Mouse (Mus musculus): Measurements from ENCODE around the gene Prkch. TPM values are rescaled to one million over a fixed set of nuclear protein-coding genes. Genes with fewer than 3 reads are reported as not detected.

Prkch gene
- polyA plus RNA-seq, 1 experiment: 0.02 TPM

- TF ChIP-seq MAX (IDR thresholded peaks at IDR 0.05) (no peak), CEBPB (IDR thresholded peaks at IDR 0.05; ENCODE audit: low read depth) (no peak), CTCF (IDR thresholded peaks at IDR 0.05; ENCODE audit: control insufficient read depth, insufficient read depth, insufficient read length) (no peak), FOSL1 (IDR thresholded peaks at IDR 0.05; ENCODE audit: insufficient read depth, low read length, poor library complexity, severe bottlenecking) (no peak), USF1 (IDR thresholded peaks at IDR 0.05; ENCODE audit: low read depth) (no peak), MYOG (IDR thresholded peaks at IDR 0.05; ENCODE audit: control insufficient read depth, extremely low read depth, insufficient read length) (no peak), MYOD1 (IDR thresholded peaks at IDR 0.05; ENCODE audit: control insufficient read depth, insufficient read length, low read depth) (no peak)
These were observed 219.3 kb downstream of the Prkch start for GRCm38 (mm10) chr12:73803946-73804345.

GRCm38 (mm10) chr12:73805541-73805940 is 220.9 kb downstream of the Prkch start:
- Histone ChIP-seq H3ac (ENCODE audit: control insufficient read depth, insufficient read length, low read depth) (no peak overlapping the region), H3K4me3 (ENCODE audit: insufficient read depth, poor library complexity, severe bottlenecking) (no peak overlapping the region), H3K79me2 (ENCODE audit: control insufficient read depth, insufficient read depth) (no peaks in the 10 kb centered on the region), H3K79me3 (ENCODE audit: low read depth) (no peaks in the 10 kb centered on the region), H3K36me3 (ENCODE audit: control insufficient read depth, insufficient read depth) (no peaks in the 10 kb centered on the region), H3K27me3 (ENCODE audit: control insufficient read depth, insufficient read depth, insufficient read length) (no peaks in the 10 kb centered on the region)
- no peak for TF ChIP-seq MAX (IDR thresholded peaks at IDR 0.05)
- TF ChIP-seq FOSL1 (IDR thresholded peaks at IDR 0.05; ENCODE audit: insufficient read depth, low read length, poor library complexity, severe bottlenecking): no peak
- TF ChIP-seq MYOD1 (IDR thresholded peaks at IDR 0.05; ENCODE audit: control insufficient read depth, insufficient read length, low read depth): no peak
- no peak for TF ChIP-seq MYOG (IDR thresholded peaks at IDR 0.05; ENCODE audit: control insufficient read depth, extremely low read depth, insufficient read length)
- no peak for TF ChIP-seq CTCF (IDR thresholded peaks at IDR 0.05; ENCODE audit: control insufficient read depth, insufficient read depth, insufficient read length)
- TF ChIP-seq CEBPB (IDR thresholded peaks at IDR 0.05; ENCODE audit: low read depth): no peak
- TF ChIP-seq USF1 (IDR thresholded peaks at IDR 0.05; ENCODE audit: low read depth): no peak

More at GRCm38 (mm10) chr12:73803946-73804345, 219.3 kb downstream of the Prkch start:
- H3K79me2 ChIP-seq (ENCODE audit: control insufficient read depth, insufficient read depth): no peaks in the 10 kb centered on the region
- H3ac ChIP-seq (ENCODE audit: control insufficient read depth, insufficient read length, low read depth): no peak overlapping the region
- H3K79me3 ChIP-seq (ENCODE audit: low read depth): no peaks in the 10 kb centered on the region
- no peaks in the 10 kb centered on the region for H3K36me3 ChIP-seq (ENCODE audit: control insufficient read depth, insufficient read depth)
- no peak overlapping the region for H3K4me3 ChIP-seq (ENCODE audit: insufficient read depth, poor library complexity, severe bottlenecking)
- no peaks in the 10 kb centered on the region for H3K27me3 ChIP-seq (ENCODE audit: control insufficient read depth, insufficient read depth, insufficient read length)

GRCm38 (mm10) chr12:73806003-73806402 is 221.4 kb downstream of the Prkch start:
- no peaks in the 10 kb centered on the region for H3K27me3 ChIP-seq (ENCODE audit: control insufficient read depth, insufficient read depth, insufficient read length)
- TF ChIP-seq FOSL1 (IDR thresholded peaks at IDR 0.05; ENCODE audit: insufficient read depth, low read length, poor library complexity, severe bottlenecking): no peak
- no peak for TF ChIP-seq CTCF (IDR thresholded peaks at IDR 0.05; ENCODE audit: control insufficient read depth, insufficient read depth, insufficient read length)
- TF ChIP-seq MAX (IDR thresholded peaks at IDR 0.05): no peak
- TF ChIP-seq MYOD1 (IDR thresholded peaks at IDR 0.05; ENCODE audit: control insufficient read depth, insufficient read length, low read depth): no peak
- no peak for TF ChIP-seq CEBPB (IDR thresholded peaks at IDR 0.05; ENCODE audit: low read depth)
- H3K79me3 ChIP-seq (ENCODE audit: low read depth): no peaks in the 10 kb centered on the region
- no peak overlapping the region for H3K4me3 ChIP-seq (ENCODE audit: insufficient read depth, poor library complexity, severe bottlenecking)
- no peak overlapping the region for H3ac ChIP-seq (ENCODE audit: control insufficient read depth, insufficient read length, low read depth)
- H3K36me3 ChIP-seq (ENCODE audit: control insufficient read depth, insufficient read depth): no peaks in the 10 kb centered on the region
- no peaks in the 10 kb centered on the region for H3K79me2 ChIP-seq (ENCODE audit: control insufficient read depth, insufficient read depth)

GRCm38 (mm10) chr12:73807228-73807627 is 222.6 kb downstream of the Prkch start:
- no peak overlapping the region for H3ac ChIP-seq (ENCODE audit: control insufficient read depth, insufficient read length, low read depth)
- no peaks in the 10 kb centered on the region for H3K79me2 ChIP-seq (ENCODE audit: control insufficient read depth, insufficient read depth)
- H3K4me3 ChIP-seq (ENCODE audit: insufficient read depth, poor library complexity, severe bottlenecking): no peak overlapping the region
- no peak for TF ChIP-seq FOSL1 (IDR thresholded peaks at IDR 0.05; ENCODE audit: insufficient read depth, low read length, poor library complexity, severe bottlenecking)
- no peak for TF ChIP-seq USF1 (IDR thresholded peaks at IDR 0.05; ENCODE audit: low read depth)
- no peak for TF ChIP-seq MAX (IDR thresholded peaks at IDR 0.05)
- TF ChIP-seq MYOG (IDR thresholded peaks at IDR 0.05; ENCODE audit: control insufficient read depth, extremely low read depth, insufficient read length): no peak
- TF ChIP-seq CEBPB (IDR thresholded peaks at IDR 0.05; ENCODE audit: low read depth): no peak
- TF ChIP-seq CTCF (IDR thresholded peaks at IDR 0.05; ENCODE audit: control insufficient read depth, insufficient read depth, insufficient read length): no peak
- TF ChIP-seq MYOD1 (IDR thresholded peaks at IDR 0.05; ENCODE audit: control insufficient read depth, insufficient read length, low read depth): no peak
- no peaks in the 10 kb centered on the region for H3K79me3 ChIP-seq (ENCODE audit: low read depth)
- no peaks in the 10 kb centered on the region for H3K27me3 ChIP-seq (ENCODE audit: control insufficient read depth, insufficient read depth, insufficient read length)
- no peaks in the 10 kb centered on the region for H3K36me3 ChIP-seq (ENCODE audit: control insufficient read depth, insufficient read depth)

- no peak overlapping the region for H3K4me3 ChIP-seq (ENCODE audit: insufficient read depth, poor library complexity, severe bottlenecking)
- H3K27me3 ChIP-seq (ENCODE audit: control insufficient read depth, insufficient read depth, insufficient read length): no peaks in the 10 kb centered on the region
- H3K79me2 ChIP-seq (ENCODE audit: control insufficient read depth, insufficient read depth): no peaks in the 10 kb centered on the region
- no peaks in the 10 kb centered on the region for H3K79me3 ChIP-seq (ENCODE audit: low read depth)
- H3ac ChIP-seq (ENCODE audit: control insufficient read depth, insufficient read length, low read depth): no peak overlapping the region
- H3K36me3 ChIP-seq (ENCODE audit: control insufficient read depth, insufficient read depth): no peaks in the 10 kb centered on the region
- TF ChIP-seq MYOG (IDR thresholded peaks at IDR 0.05; ENCODE audit: control insufficient read depth, extremely low read depth, insufficient read length) (no peak), MYOD1 (IDR thresholded peaks at IDR 0.05; ENCODE audit: control insufficient read depth, insufficient read length, low read depth) (no peak), MAX (IDR thresholded peaks at IDR 0.05) (peak; percentile 16)
These were observed 225.6 kb downstream of the Prkch start for GRCm38 (mm10) chr12:73810041-73810795.

- Histone ChIP-seq H3K27me3 (ENCODE audit: control insufficient read depth, insufficient read depth, insufficient read length) (no peaks in the 10 kb centered on the region), H3K79me2 (ENCODE audit: control insufficient read depth, insufficient read depth) (no peaks in the 10 kb centered on the region), H3K36me3 (ENCODE audit: control insufficient read depth, insufficient read depth) (no peaks in the 10 kb centered on the region), H3K79me3 (ENCODE audit: low read depth) (no peaks in the 10 kb centered on the region), H3K4me3 (ENCODE audit: insufficient read depth, poor library complexity, severe bottlenecking) (no peak overlapping the region), H3ac (ENCODE audit: control insufficient read depth, insufficient read length, low read depth) (no peak overlapping the region)
- TF ChIP-seq CTCF (IDR thresholded peaks at IDR 0.05; ENCODE audit: control insufficient read depth, insufficient read depth, insufficient read length) (no peak), USF1 (IDR thresholded peaks at IDR 0.05; ENCODE audit: low read depth) (no peak)
These were observed 226.3 kb downstream of the Prkch start for GRCm38 (mm10) chr12:73810903-73811302.
